Mouse (Mus musculus) telencephalon, adult 2 months (tissue): ENCODE measurements around the gene Ptpn13.

ENCODE experiments used
- DNase-seq: peaks from one replicate; pipeline ENCODE4 v3.0.0-alpha.2; 2011; ENCODE audit warnings: low read depth, low spot score

Ptpn13 gene

GRCm38 (mm10) chr5:103647320-103647719 lies 222.3 kb downstream of the Ptpn13 start:
- no peak for DNase-seq
